Mouse (Mus musculus) neural tube, embryonic 12.5 days (tissue): ENCODE measurements around the gene Aqp12. TPM values are rescaled to one million over a fixed set of nuclear protein-coding genes. Genes with fewer than 3 reads are reported as not detected.

Source experiments
- ATAC-seq: fragments of 200-750 bp; cut with Nextera tagmentation; 2 replicates; pipeline ENCODE4 v1.8.0; 2017; ENCODE audit warnings: low read depth, mild to moderate bottlenecking, moderate TSS enrichment, moderate library complexity; ENCODE audit not compliant: low FRiP score
- H3K27ac ChIP-seq: fragments of 300-500 bp; sonication (generic); 2 replicates; pipeline ENCODE4 v1.5.1; 2016
- H3K27me3 ChIP-seq: fragments of 300-500 bp; sonication (generic); replicated peaks from 2 replicates; pipeline ENCODE4 v1.6.1; 2016; ENCODE audit warnings: mild to moderate bottlenecking
- H3K36me3 ChIP-seq: fragments of 300-500 bp; sonication (generic); 2 replicates; pipeline ENCODE4 v1.6.1; 2016; ENCODE audit warnings: mild to moderate bottlenecking
- H3K4me1 ChIP-seq: fragments of 300-500 bp; sonication (generic); 2 replicates; pipeline ENCODE4 v1.6.1; 2016
- H3K4me2 ChIP-seq: fragments of 300-500 bp; sonication (generic); replicated peaks from 2 replicates; pipeline ENCODE4 v1.6.1; 2016; ENCODE audit warnings: mild to moderate bottlenecking
- H3K4me3 ChIP-seq: fragments of 300-500 bp; sonication (generic); 2 replicates; pipeline ENCODE4 v1.5.1; 2016
- H3K9ac ChIP-seq: fragments of 300-500 bp; sonication (generic); 2 replicates; pipeline ENCODE4 v1.6.1; 2016; ENCODE audit warnings: mild to moderate bottlenecking
- H3K9me3 ChIP-seq: fragments of 300-500 bp; sonication (generic); 2 replicates; pipeline ENCODE4 v1.6.1; 2016; ENCODE audit warnings: mild to moderate bottlenecking
- WGBS: fragments of 180-500 bp; shearing (Covaris S2); methylation state at CpG from one replicate; pipeline ENCODE4 v1.1.7; 2016; 5-methylcytosine and 5-hydroxymethylcytosine counted together
- polyA plus RNA-seq: library from polyadenylated mRNA; unstranded; fragments of >200 nt; fragmentation: Nextera tagmentation; extraction: Ambion mirVana; gene quantifications from 2 replicates; pipeline ENCODE4 v1.2.1, GENCODE M21; 2016

Gene Aqp12
- polyA plus RNA-seq, 1 experiment from 2014 or later, result not detected

DNA sequence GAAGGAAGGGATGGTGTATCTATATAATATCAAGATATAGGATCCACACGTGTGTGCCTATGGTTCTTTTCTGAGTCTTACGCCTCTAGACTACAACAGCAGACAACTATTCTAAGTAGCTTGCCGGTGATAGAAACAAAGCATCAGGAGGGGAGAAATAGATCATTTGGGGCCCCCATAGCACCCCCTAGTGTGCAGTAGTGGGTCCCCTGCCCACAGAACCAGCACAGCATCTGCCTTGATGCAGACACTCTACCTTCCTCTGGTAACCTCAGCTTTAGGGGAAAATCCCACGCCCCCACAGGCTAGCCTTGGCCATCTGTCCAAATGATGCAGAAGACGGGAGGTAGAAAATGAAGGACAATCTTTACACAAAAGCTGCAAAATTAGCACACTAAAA, 21.1 kb upstream of the Aqp12 start:
- Histone ChIP-seq H3K4me1 (no peaks in the 10 kb centered on the region), H3K9ac (no peak overlapping the region), H3K27me3 (no peaks in the 10 kb centered on the region), H3K4me2 (no peak overlapping the region), H3K27ac (no peak overlapping the region), H3K9me3 (no peaks in the 10 kb centered on the region), H3K4me3 (no peak overlapping the region), H3K36me3 (no peaks in the 10 kb centered on the region)
- 87% methylated on average over 5 of the region's 5 CpGs for WGBS
- ATAC-seq, result no peak

DNA sequence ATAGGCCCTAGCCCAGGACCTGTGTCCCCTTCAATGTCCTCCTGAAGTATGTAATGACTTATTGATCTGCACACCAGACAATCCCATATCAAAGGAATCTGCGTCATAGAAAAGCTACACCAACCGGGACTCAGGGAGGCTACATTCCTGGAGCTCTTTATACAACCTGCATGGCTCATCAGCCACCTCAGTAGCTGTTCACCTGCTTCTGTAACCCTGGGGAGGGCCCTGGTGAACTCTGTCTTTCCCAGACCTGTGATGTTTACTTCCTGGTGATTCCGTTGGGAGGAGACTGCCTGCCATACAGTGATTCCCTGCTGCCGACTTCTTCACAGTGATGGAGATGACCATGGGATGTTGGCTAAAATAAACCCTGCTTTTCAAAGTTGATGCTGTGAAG, 17.2 kb upstream of the Aqp12 start:
- ATAC-seq, result no peak
- Histone ChIP-seq H3K4me3 (no peak overlapping the region), H3K36me3 (no peaks in the 10 kb centered on the region), H3K9me3 (no peaks in the 10 kb centered on the region), H3K9ac (no peak overlapping the region), H3K4me1 (no peaks in the 10 kb centered on the region), H3K27ac (no peak overlapping the region), H3K27me3 (no peaks in the 10 kb centered on the region), H3K4me2 (no peak overlapping the region)
- WGBS, result 82% methylated on average over 4 of the region's 4 CpGs

DNA sequence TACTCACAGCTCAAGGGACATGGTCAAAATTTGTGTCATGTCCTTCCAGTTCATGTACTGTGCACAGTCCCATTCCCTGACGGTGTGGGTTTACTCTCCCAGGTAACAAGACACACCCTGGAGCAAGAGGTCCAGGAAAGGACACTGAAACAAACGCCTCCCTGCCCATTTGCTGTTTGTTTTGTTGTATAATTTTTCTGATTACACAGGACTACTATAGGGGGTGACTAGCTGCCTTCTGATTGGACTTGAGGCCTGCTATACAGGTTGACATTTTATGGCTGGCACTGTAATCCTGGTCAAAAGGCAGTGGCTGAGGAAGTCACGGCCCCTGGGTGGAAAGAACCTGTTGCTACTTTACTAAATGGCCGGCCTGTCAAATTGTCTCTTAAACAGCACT, 16.2 kb upstream of the Aqp12 start:
- 49% methylated on average over 4 of the region's 4 CpGs for WGBS
- H3K9ac ChIP-seq, result no peak overlapping the region

DNA sequence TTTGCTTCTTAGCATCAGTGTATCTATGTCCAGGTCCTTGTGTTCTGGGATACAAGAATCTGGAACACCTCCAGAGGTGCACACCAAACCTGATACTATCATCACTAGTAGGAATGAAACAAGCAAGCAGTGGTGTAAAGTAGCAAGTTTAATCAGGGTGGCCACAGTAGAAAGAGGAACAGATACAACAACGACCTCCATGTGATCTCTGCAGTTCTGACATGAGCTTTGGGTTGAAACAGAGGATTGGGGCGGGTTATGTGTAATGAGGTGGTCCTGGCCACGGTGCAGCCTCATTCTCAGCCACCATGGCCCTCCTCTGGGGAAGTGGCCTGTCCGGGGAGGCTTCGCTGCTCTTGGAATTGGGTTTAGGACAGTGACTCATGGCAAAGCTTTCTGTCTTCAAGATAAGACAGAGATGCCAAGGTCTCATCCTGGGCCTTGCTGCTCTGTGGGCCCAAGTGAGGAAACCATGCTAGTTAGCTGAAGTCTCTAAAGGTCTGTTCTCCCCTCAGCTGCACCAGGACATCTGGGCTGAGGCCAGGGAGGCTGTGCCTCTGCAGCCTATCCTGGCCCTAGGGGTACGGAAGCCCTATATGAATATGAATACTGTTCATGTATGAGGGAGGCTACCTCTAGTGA, 13.8 kb upstream of the Aqp12 start:
- WGBS, result 83% methylated on average over 6 of the region's 6 CpGs
- H3K27ac ChIP-seq, result no peak overlapping the region
- H3K27me3 ChIP-seq, result no peaks in the 10 kb centered on the region
- no peaks in the 10 kb centered on the region for H3K36me3 ChIP-seq
- no peak overlapping the region for H3K9ac ChIP-seq
- ATAC-seq, result no peak
- H3K9me3 ChIP-seq, result no peaks in the 10 kb centered on the region
- H3K4me1 ChIP-seq, result no peaks in the 10 kb centered on the region
- H3K4me3 ChIP-seq, result no peak overlapping the region
- no peak overlapping the region for H3K4me2 ChIP-seq

More for the DNA sequence above, 16.2 kb upstream of the Aqp12 start:
- Histone ChIP-seq H3K27ac (no peak overlapping the region), H3K9me3 (no peaks in the 10 kb centered on the region), H3K4me2 (no peak overlapping the region), H3K36me3 (no peaks in the 10 kb centered on the region), H3K27me3 (no peaks in the 10 kb centered on the region), H3K4me1 (no peaks in the 10 kb centered on the region), H3K4me3 (no peak overlapping the region)
- ATAC-seq, result no peak

DNA sequence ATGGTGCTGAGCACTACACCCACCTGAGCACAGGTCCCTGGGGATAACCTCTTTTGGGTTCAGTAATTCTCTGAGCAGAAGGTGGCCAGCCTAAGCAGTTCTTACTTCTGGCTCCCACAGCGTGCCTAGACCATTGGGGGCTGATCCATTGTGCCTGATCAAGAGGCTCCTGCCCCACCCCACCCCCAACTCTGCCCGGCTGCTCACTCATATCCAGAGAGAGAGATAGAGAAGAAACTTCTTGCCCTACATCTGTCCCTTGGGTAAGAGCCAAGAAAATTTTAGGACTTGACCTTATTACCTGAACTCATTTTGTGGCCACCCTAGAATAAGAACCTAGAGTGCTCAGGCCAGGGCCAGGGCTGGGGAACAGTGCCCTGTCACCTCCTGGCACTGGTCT, 13.3 kb upstream of the Aqp12 start:
- H3K4me3 ChIP-seq, result no peak overlapping the region
- WGBS, result 74% methylated on average over 2 of the region's 2 CpGs
- no peak overlapping the region for H3K9ac ChIP-seq
- H3K9me3 ChIP-seq, result no peaks in the 10 kb centered on the region
- H3K36me3 ChIP-seq, result no peaks in the 10 kb centered on the region
- no peak overlapping the region for H3K27ac ChIP-seq
- no peaks in the 10 kb centered on the region for H3K4me1 ChIP-seq
- H3K27me3 ChIP-seq, result no peaks in the 10 kb centered on the region
- ATAC-seq, result no peak
- H3K4me2 ChIP-seq, result no peak overlapping the region

DNA sequence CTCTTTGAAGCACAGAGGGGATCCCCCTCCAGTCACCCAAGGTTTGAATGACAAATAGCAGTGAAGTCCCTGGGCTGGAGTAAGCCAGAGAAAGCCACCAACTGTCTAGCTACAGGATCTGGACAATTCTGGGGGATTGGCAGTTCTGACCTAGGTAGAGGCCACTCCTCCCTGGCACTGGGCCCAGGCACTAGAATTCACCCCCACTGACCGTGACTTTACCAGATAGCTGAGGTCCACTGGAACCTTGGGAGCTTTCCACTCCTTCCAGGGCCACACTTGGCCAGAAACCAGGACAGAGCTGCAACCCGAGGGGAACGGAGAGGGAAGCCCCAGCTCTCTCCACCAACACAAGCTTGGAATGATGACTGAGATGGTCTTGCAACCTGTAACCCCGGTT, 3.1 kb downstream of the Aqp12 start:
- Histone ChIP-seq H3K4me1 (no peaks in the 10 kb centered on the region), H3K4me3 (no peak overlapping the region), H3K4me2 (no peak overlapping the region), H3K27me3 (no peaks in the 10 kb centered on the region), H3K36me3 (no peaks in the 10 kb centered on the region), H3K9me3 (no peaks in the 10 kb centered on the region), H3K27ac (no peak overlapping the region), H3K9ac (no peak overlapping the region)
- ATAC-seq, result no peak
- 88% methylated on average over 4 of the region's 4 CpGs for WGBS

DNA sequence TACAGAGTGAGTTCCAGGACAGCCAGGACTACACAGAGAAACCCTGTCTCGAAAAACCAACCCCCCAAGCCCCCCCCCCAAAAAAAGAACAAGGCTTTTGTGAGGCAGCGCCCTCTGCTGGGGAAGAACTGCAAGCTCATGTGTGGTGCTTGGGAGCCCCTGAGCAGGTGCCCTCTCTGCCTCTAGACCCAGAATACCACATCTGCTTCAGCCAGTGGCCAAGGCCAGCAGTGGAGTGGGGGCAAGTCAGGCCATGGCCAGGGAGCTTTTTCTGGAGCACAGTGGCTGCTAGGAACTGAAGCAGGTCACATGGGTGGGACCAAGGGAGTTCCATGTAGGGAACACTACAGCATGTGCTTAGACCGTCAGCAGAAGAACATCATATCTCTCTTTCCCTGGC, 4.6 kb downstream of the Aqp12 start:
- Histone ChIP-seq H3K27me3 (no peaks in the 10 kb centered on the region), H3K4me3 (no peak overlapping the region), H3K36me3 (0 out of 2 replicates have a peak, but pooled peaks cover 4% of the 10 kb centered on the region), H3K9me3 (no peaks in the 10 kb centered on the region), H3K27ac (no peak overlapping the region), H3K4me2 (no peak overlapping the region), H3K4me1 (no peaks in the 10 kb centered on the region), H3K9ac (no peak overlapping the region)
- no peak; the same call in 1 of the 2 replicates for ATAC-seq
- 36% methylated on average over 3 of the region's 3 CpGs for WGBS

DNA sequence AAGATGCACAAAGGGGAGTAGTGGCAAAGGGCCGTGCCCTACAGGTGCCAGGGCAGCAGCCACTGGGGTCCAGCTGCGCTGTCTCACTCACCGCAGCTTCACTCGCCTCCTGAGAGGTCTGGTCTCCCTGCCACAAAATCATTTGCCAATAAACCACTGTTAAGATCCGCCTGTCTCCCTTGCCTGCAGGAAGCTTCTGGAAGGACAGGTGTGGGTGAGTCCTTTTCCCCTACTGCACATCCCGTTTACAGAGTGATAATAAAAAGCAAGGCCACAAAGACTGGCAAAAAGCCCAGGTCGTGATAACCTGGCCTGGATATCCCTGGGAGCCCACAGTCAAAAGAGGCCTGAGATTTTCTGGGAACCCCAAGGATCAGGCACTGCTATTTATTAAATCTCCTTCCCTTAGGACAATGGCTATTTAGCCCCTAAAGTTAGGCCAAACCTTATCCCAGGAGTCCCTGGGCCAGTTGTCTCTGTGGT, 6.0 kb downstream of the Aqp12 start:
- Histone ChIP-seq H3K4me3 (no peak overlapping the region), H3K27me3 (no peaks in the 10 kb centered on the region), H3K4me2 (no peak overlapping the region), H3K9ac (no peak overlapping the region), H3K4me1 (no peaks in the 10 kb centered on the region), H3K9me3 (no peaks in the 10 kb centered on the region), H3K27ac (no peak overlapping the region), H3K36me3 (0 out of 2 replicates have a peak, but pooled peaks cover 5% of the 10 kb centered on the region)
- no peak for ATAC-seq
- WGBS, result 76% methylated on average over 7 of the region's 7 CpGs

DNA sequence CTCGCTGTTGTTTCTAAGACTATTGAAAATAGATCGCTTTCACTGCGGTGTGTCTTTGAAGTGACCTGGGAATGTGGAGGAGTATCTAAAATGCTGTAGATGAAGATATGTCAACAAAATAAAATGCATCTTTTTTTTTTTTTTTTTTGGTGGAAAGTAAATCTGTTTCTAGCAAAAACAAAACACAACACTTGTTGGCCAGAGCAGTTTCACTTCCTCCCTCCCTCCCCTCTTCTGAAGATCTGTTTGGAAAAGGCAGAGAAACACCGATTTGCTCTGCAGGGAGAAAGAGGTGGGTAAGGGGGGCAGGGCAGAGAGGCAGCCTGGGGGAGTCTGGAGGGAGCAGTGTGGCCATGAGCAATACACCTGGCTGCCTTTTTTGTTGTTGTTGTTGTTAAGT, 7.2 kb downstream of the Aqp12 start:
- ATAC-seq, result no peak
- Histone ChIP-seq H3K4me2 (no peak overlapping the region), H3K4me3 (no peak overlapping the region), H3K27me3 (no peaks in the 10 kb centered on the region), H3K36me3 (peaks cover 17% of the 10 kb centered on the region; the same call in 1 of the 2 replicates), H3K4me1 (no peaks in the 10 kb centered on the region), H3K9ac (no peak overlapping the region), H3K9me3 (no peaks in the 10 kb centered on the region), H3K27ac (no peak overlapping the region)
- 84% methylated on average over 4 of the region's 4 CpGs for WGBS

DNA sequence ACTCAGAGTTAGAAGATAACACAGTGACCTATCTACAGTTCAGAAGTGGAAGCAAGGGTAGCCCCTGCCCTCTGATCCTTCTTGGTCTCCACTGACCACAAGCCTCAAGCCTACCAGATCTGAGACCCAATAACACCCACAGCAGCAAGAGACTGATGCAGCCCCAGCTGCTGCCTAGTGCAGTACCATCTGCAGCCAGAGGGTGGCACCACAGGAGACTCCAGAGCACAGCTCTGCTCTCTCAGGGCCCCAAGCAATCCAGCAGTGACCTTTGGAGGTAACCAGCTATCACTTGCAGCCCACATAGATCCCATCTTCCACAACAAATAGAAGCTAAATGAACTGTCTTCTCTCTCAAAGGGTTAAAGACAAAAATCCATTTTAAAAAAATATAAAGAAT, 8.3 kb downstream of the Aqp12 start:
- Histone ChIP-seq H3K9me3 (no peaks in the 10 kb centered on the region), H3K4me3 (no peak overlapping the region), H3K27ac (no peak overlapping the region), H3K9ac (no peak overlapping the region), H3K4me1 (no peaks in the 10 kb centered on the region), H3K36me3 (peaks cover 26% of the 10 kb centered on the region), H3K27me3 (no peaks in the 10 kb centered on the region), H3K4me2 (no peak overlapping the region)
- ATAC-seq, result peak; percentile 41; the same call in 1 of the 2 replicates

DNA sequence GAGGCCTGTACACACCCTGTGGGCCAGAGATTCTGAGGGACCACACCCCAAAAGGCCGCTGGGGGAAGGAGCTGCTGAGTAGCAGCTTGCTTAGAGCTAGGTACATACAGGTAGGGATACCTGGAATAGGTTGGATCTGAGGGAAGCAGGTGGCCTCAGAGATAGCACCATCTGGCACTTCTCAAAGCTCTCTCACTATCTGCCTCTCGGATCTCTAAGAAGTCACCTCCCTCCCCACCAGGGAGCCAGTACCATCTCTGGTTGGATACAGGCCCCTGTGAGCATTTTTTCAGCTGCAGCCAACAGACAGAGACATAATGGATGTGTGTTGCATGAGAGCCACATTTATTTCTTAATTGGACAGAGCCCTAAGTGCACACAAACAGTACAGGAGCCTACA, 9.0 kb downstream of the Aqp12 start:
- ATAC-seq, result no peak
- Histone ChIP-seq H3K27me3 (no peaks in the 10 kb centered on the region), H3K9me3 (no peaks in the 10 kb centered on the region), H3K4me1 (no peaks in the 10 kb centered on the region), H3K36me3 (peaks cover 33% of the 10 kb centered on the region), H3K27ac (no peak overlapping the region), H3K4me3 (no peak overlapping the region), H3K4me2 (no peak overlapping the region), H3K9ac (no peak overlapping the region)
- 67% methylated on average over 2 of the region's 2 CpGs for WGBS

DNA sequence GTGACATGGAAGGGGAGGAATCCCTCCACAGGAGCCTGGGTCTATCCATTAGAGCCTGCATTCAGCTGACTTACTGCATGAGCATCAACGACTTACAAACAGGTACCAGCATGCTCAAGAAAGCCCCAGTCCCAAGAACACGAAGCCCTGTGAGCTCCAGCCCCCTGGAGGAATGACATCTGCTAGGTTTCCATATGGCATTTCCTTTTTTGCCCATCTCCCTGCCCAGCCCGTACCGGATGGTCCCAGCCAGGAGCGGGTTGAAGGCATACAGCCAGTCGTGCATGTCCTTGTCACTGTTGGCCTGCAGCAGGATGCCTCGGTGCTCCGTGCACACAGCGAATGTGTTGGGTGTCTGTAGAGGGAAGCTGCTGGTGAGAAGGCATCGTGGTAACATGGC, 12.6 kb downstream of the Aqp12 start:
- H3K4me1 ChIP-seq, result no peaks in the 10 kb centered on the region
- WGBS, result 86% methylated on average over 10 of the region's 10 CpGs
- H3K36me3 ChIP-seq, result peaks cover 64% of the 10 kb centered on the region
- H3K9me3 ChIP-seq, result no peaks in the 10 kb centered on the region
- H3K4me3 ChIP-seq, result no peak overlapping the region
- ATAC-seq, result no peak
- no peak overlapping the region for H3K9ac ChIP-seq
- no peak overlapping the region for H3K27ac ChIP-seq
- H3K27me3 ChIP-seq, result no peaks in the 10 kb centered on the region
- no peak overlapping the region for H3K4me2 ChIP-seq

DNA sequence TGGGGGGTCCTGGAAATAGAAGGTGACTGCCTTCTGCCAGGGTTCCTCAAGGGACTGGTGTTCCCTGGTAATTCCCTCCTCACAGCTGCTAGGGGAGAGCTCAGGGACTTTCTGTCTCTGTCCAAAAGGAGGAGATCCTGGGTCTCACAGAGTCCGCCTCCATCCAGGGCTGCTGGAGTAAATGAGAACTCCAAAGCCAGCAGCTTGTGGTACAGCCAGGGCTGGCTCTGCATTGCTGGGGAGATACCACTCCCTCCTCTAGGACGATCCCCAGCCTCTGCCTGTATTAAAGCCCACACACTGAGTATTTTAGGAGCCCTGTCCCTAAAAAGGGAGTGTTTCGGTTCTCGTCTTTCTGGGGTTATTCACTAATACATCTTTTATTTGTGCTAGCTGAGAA, 14.5 kb downstream of the Aqp12 start:
- H3K4me3 ChIP-seq, result no peak overlapping the region
- no peak overlapping the region for H3K4me2 ChIP-seq
- no peaks in the 10 kb centered on the region for H3K9me3 ChIP-seq
- WGBS, result 78% methylated on average over 4 of the region's 4 CpGs
- H3K27ac ChIP-seq, result no peak overlapping the region
- H3K27me3 ChIP-seq, result no peaks in the 10 kb centered on the region
- no peak overlapping the region for H3K9ac ChIP-seq
- no peaks in the 10 kb centered on the region for H3K4me1 ChIP-seq
- no peak for ATAC-seq
- H3K36me3 ChIP-seq, result peaks cover 80% of the 10 kb centered on the region
